Mouse (Mus musculus) bone marrow, adult 2 months (tissue): ENCODE data around the gene Nucks1. TPM values are rescaled to one million over a fixed set of nuclear protein-coding genes. Genes with fewer than 3 reads are reported as not detected.
A peak's percentile ranks its signal among the peaks of the same experiment; 100 is the strongest.
"Not testable (repeated sequence)": the region's sequence is repeated elsewhere in the genome, so short reads cannot be mapped to it uniquely, and the experiment has no call there.

Source experiments
- H3K27ac ChIP-seq: fragments of 200-500 bp; 2 replicates; pipeline ENCODE4 v1.5.1; 2012; ENCODE audit warnings: low read depth, mild to moderate bottlenecking, control low read depth, inconsistent platforms, low read length; ENCODE audit not compliant: control insufficient read depth, poor library complexity, insufficient read depth
- H3K4me1 ChIP-seq: fragments of 200-500 bp; 2 replicates; pipeline ENCODE4 v1.6.1; 2011; ENCODE audit warnings: low read length; ENCODE audit not compliant: control insufficient read depth, insufficient read depth
- H3K4me3 ChIP-seq: fragments of 200-500 bp; replicated peaks from 2 replicates; pipeline ENCODE3; 2011; ENCODE audit warnings: mild to moderate bottlenecking, low read depth, low read length, control low read depth; ENCODE audit not compliant: control insufficient read depth
- CTCF ChIP-seq: fragments of 200-500 bp; IDR thresholded peaks from 2 replicates; pipeline ENCODE4 v1.5.1; 2011; ENCODE audit warnings: low read length, control low read depth; ENCODE audit not compliant: control insufficient read depth, insufficient read depth
- POLR2A ChIP-seq: fragments of 200-500 bp; IDR thresholded peaks from 2 replicates; pipeline ENCODE4 v1.6.1; 2011; ENCODE audit warnings: low read depth, mild to moderate bottlenecking, control low read depth, low read length, borderline replicate concordance; ENCODE audit not compliant: control insufficient read depth
- WGBS: fragments of 180-500 bp; shearing (Covaris S2); methylation state at CpG from one replicate; pipeline ENCODE4 v1.1.7; 2018; 5-methylcytosine and 5-hydroxymethylcytosine counted together
- polyA plus RNA-seq: library from polyadenylated mRNA; stranded (reverse); fragments of >200 nt; gene quantifications from 2 replicates; pipeline ENCODE4 v1.2.4, GENCODE M21; 2011; ENCODE audit warnings: low replicate concordance; ENCODE audit not compliant: missing spikeins, insufficient read depth, insufficient read length

Gene Nucks1
- polyA plus RNA-seq, 1 experiment: 86.6 TPM

DNA sequence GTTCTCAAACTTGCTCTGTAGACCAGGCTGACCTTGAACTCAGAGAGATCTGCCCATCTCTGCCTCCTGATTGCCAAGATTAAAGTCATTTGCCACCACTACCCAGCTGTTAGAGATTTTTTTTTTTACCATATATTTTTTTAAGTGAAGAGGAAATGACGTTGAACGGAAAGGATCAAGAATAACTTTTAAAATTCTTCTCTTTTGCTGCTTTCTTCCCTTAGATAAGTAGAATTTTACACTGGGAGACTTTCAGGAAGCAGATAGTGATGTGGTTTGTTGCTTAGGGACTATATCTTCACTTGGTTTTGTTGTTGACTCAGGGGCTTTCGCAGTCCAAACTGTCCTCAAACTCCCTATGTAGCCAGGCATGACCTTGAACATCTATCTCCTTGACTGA lies 1.9 kb upstream of the Nucks1 start:
- TF ChIP-seq POLR2A (no peak), CTCF (no peak)
- WGBS: 47% methylated on average over 3 of the region's 3 CpGs

GRCm38 (mm10) chr1:131909236-131909635 lies 1.1 kb upstream of the Nucks1 start:
- H3K4me1 ChIP-seq, H3K27ac ChIP-seq, H3K4me3 ChIP-seq: not testable (repeated sequence)
- 96% methylated on average over 2 of the region's 2 CpGs for WGBS

More for the DNA sequence above, 1.9 kb upstream of the Nucks1 start:
- H3K4me3 ChIP-seq: no peak overlapping the region
- no peaks in the 10 kb centered on the region; the same call in 1 of the 2 replicates for H3K4me1 ChIP-seq
- no peak overlapping the region for H3K27ac ChIP-seq

- under 1% methylated on average over 87 of the region's 88 CpGs for WGBS
- peak; percentile 60; the same call in 1 of the 2 replicates for TF ChIP-seq POLR2A
- TF ChIP-seq CTCF: no peak
- Histone ChIP-seq H3K4me3 (peak overlapping the region; percentile 98), H3K4me1 (no peaks in the 10 kb centered on the region; the same call in 1 of the 2 replicates), H3K27ac (peak overlapping the region; percentile 99)
Observed at GRCm38 (mm10) chr1:131910674-131911558, 582 bp downstream of the Nucks1 start.

DNA sequence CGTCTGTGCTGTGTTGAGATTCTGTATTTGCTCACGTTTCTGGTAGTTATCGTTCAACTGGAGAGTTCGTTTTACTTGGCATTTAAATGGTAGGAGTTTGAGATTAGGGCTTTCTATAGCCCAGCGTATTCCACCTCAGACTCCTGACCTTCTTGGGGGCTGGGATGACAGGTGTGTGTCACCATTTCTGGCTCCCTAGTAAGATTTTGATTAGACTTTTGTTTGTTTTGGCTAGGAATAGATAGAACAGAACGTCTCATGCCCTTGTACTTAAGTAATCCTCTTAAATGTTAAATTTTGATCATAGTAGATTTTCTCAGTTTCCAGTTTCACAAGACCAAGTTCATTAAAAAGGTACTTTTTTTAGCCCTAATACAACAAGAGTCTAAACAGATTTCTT lies 7.3 kb downstream of the Nucks1 start:
- H3K4me1 ChIP-seq: no peaks in the 10 kb centered on the region; the same call in 1 of the 2 replicates
- WGBS: 71% methylated on average over 6 of the region's 6 CpGs
- H3K4me3 ChIP-seq: no peak overlapping the region
- no peak for TF ChIP-seq POLR2A
- no peak for TF ChIP-seq CTCF
- H3K27ac ChIP-seq: no peak overlapping the region

- Histone ChIP-seq H3K4me1 (no peaks in the 10 kb centered on the region), H3K27ac (no peak overlapping the region), H3K4me3 (no peak overlapping the region)
- 99% methylated on average over 2 of the region's 2 CpGs for WGBS
- TF ChIP-seq POLR2A: no peak
- TF ChIP-seq CTCF: no peak
Observed at GRCm38 (mm10) chr1:131919052-131919451, 8.7 kb downstream of the Nucks1 start.

DNA sequence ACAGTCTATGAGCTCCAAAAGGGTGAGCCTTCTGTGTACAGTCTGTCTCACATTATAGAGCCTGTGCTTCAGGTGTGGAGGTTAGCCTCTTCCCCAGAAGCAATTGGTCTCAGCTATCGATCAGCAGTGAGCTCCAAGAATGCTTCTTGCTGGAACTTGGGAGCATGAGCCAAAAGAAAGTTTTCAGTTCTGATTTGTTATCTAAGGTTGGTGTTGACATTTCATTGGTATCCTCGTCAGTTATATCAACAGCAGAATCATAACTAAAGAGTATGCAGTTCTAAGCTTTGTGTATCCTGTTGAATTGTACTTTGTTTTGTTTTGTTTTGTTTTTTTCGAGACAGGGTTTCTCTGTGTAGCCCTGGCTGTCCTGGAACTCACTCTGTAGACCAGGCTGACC lies 11.8 kb downstream of the Nucks1 start:
- TF ChIP-seq CTCF (no peak), POLR2A (no peak)
- no peak overlapping the region for H3K4me3 ChIP-seq
- no peaks in the 10 kb centered on the region for H3K4me1 ChIP-seq
- no peak overlapping the region for H3K27ac ChIP-seq
- WGBS: 92% methylated on average over 3 of the region's 3 CpGs

DNA sequence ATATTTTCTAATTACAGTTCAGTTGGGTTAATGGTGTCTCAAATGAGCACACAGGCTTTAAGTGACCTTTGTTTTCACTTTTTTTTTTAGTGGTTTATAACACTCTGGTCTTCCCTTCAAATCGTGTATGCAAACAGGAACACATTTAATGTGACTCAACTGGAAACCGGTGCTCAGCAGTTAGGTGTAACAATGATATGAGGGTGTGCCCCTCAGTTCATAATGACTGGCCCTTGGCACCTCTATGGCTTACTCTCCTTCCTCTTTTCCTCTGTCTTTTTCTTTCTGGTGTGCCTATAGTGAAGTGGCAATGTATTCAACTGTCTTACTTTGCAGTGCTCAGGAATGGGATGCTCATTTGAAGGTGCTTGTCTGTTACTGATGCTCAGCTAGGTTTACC lies 23.1 kb downstream of the Nucks1 start:
- H3K27ac ChIP-seq: no peak overlapping the region
- no peaks in the 10 kb centered on the region for H3K4me1 ChIP-seq
- no peak for TF ChIP-seq POLR2A
- no peak for TF ChIP-seq CTCF
- 64% methylated on average over 2 of the region's 2 CpGs for WGBS
- no peak overlapping the region for H3K4me3 ChIP-seq

DNA sequence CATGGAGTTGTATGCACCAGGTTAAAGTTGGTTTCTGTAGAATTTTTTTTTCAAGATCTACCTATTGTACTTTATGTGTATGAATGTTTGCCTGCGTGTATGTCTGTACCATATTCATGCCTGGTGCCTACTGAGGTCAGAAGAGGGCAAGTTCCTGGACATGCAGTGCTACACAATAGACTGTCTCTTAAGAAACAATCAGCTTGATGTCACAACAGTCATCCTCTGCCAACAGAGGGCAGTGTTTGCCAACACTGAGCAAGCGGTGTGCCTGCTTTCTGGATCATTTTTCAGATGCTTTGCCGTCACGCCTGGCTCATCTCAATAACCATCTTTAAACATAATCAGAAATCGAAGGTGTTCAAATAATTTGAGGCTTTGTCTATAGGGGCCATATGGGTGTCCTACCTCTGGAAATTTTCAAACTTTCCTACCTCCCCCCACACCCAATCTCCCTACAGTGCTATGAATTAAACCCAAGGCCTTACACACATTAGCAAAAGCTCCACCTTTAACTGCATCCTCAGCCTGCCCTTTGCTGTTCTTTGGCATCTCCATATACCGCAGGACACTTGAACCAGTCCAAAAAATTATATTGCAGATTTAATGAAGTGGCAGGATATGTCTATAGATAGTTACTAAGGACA lies 27.4 kb downstream of the Nucks1 start:
- WGBS: 48% methylated on average over 6 of the region's 6 CpGs
- no peak overlapping the region for H3K27ac ChIP-seq
- no peaks in the 10 kb centered on the region; the same call in 1 of the 2 replicates for H3K4me1 ChIP-seq
- no peak for TF ChIP-seq POLR2A
- peak; percentile 76 for TF ChIP-seq CTCF
- H3K4me3 ChIP-seq: no peak overlapping the region

DNA sequence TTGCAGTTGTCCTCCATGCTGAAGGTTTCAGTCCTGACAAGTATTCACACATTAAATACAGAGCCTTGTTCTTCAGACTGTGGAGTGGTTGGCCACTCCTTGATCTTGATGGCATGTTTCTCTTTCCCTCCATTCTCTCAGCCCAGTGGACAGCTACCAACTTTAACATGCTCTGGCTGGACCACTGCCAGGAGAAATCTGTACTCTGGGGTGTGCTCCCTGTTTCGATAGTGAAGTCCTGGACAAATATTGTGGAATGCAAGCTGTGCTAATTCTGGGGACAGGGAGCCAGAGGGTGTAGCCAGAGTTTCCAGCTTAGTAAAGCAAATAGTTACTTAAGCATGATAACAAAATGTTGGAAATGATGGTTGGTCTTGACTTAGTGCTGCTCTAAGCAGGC lies 28.5 kb downstream of the Nucks1 start:
- TF ChIP-seq POLR2A (no peak), CTCF (no peak)
- WGBS: 76% methylated on average over 1 of the region's 1 CpGs
- no peaks in the 10 kb centered on the region; the same call in 1 of the 2 replicates for H3K4me1 ChIP-seq
- no peak overlapping the region for H3K27ac ChIP-seq
- no peak overlapping the region for H3K4me3 ChIP-seq
